Mouse (Mus musculus) ES-Bruce4 (cell line): Measurements from ENCODE around the gene Tmigd1.
A peak's percentile ranks its signal among the peaks of the same experiment; 100 is the strongest.

ENCODE experiments used
- CTCF ChIP-seq: IDR thresholded peaks from one replicate; pipeline ENCODE4 v1.8.1; 2011; ENCODE audit warnings: low read depth, low read length
- EP300 ChIP-seq: IDR thresholded peaks from 2 replicates; pipeline ENCODE4 v1.6.1; 2011; ENCODE audit warnings: low read depth, low read length; ENCODE audit not compliant: insufficient read depth
- POLR2A ChIP-seq: IDR thresholded peaks from one replicate; pipeline ENCODE4 v1.8.1; 2011; ENCODE audit warnings: low read length; ENCODE audit not compliant: insufficient read depth

GRCm38 (mm10) chr11:76916539-76917229 lies 14.7 kb downstream of the Tmigd1 start:
- no peak for TF ChIP-seq CTCF
- TF ChIP-seq POLR2A = no peak
- TF ChIP-seq EP300 = 0 out of 2 replicates have a peak, but pooled peaks have one; percentile 55
